Mouse (Mus musculus): ENCODE results near the gene Tymp. TPM values are rescaled to one million over a fixed set of nuclear protein-coding genes. Genes with fewer than 3 reads are reported as not detected.

Gene Tymp
- total RNA-seq, 1 experiment: 0.94 TPM

- 0 out of 2 replicates have a peak, but pooled peaks cover 1% of the 10 kb centered on the region for H3K9me3 ChIP-seq (ENCODE audit: control insufficient read depth, insufficient read depth, low read depth, low read length)
- H3K4me1 ChIP-seq (ENCODE audit: control insufficient read depth in 2 of 2, insufficient read depth in 2 of 2, low read length in 2 of 2, poor library complexity in 1 of 2): 0 out of 4 replicates have a peak, but pooled peaks cover 0 to 4% of the 10 kb centered on the region in 2 experiments
- peak overlapping the region in 1 of 2 experiments; percentile 68; a peak in 2 of 4 replicates for H3K4me3 ChIP-seq (ENCODE audit: insufficient read depth in 1 of 2, low read depth in 1 of 2, low read length in 2 of 2, poor library complexity in 1 of 2, severe bottlenecking in 1 of 2)
- H3K36me3 ChIP-seq (ENCODE audit: control insufficient read depth, insufficient read depth, low read length, poor library complexity, severe bottlenecking): no peaks in the 10 kb centered on the region
- no peak for DNase-seq (ENCODE audit: low read depth, low spot score)
- no peak overlapping the region for H3K9ac ChIP-seq (ENCODE audit: insufficient read depth, low read depth, low read length, poor library complexity, severe bottlenecking)
- no peak overlapping the region for H3K27ac ChIP-seq (ENCODE audit: insufficient read depth, low read depth, low read length, poor library complexity, severe bottlenecking)
- TF ChIP-seq ZC3H11A (IDR thresholded peaks at IDR 0.05; ENCODE audit: borderline replicate concordance, low read depth, low read length) (no peak), ZNF384 (IDR thresholded peaks at IDR 0.05; ENCODE audit: low read depth, low read length) (no peak), HCFC1 (IDR thresholded peaks at IDR 0.05; ENCODE audit: borderline replicate concordance, insufficient read depth, low read length) (no peak), MAFK (IDR thresholded peaks at IDR 0.05; ENCODE audit: insufficient read depth, low read depth, low read length) (no peak), CHD2 (IDR thresholded peaks at IDR 0.05; ENCODE audit: low read depth, low read length) (no peak)
- in situ Hi-C loops (cut with MboI; ENCODE audit: low sequenced_read_pairs in 2 of 2, unreplicated experiment in 2 of 2): no loop called here
These were observed 41.9 kb downstream of the Tymp start for GRCm38 (mm10) chr15:89334774-89335537.

- no peak for TF ChIP-seq CHD2 (IDR thresholded peaks at IDR 0.05; ENCODE audit: low read depth, low read length)
- no peak for TF ChIP-seq MAFK (IDR thresholded peaks at IDR 0.05; ENCODE audit: insufficient read depth, low read depth, low read length)
- TF ChIP-seq ZNF384 (IDR thresholded peaks at IDR 0.05; ENCODE audit: low read depth, low read length): no peak
- no peak for TF ChIP-seq ZC3H11A (IDR thresholded peaks at IDR 0.05; ENCODE audit: borderline replicate concordance, low read depth, low read length)
- TF ChIP-seq HCFC1 (IDR thresholded peaks at IDR 0.05; ENCODE audit: borderline replicate concordance, insufficient read depth, low read length): no peak
- Histone ChIP-seq H3K4me3 (ENCODE audit: insufficient read depth in 1 of 2, low read depth in 1 of 2, low read length in 2 of 2, poor library complexity in 1 of 2, severe bottlenecking in 1 of 2) (peak within 1 kb of the TSS in 1 of 2 experiments; percentile 68; a peak in 1 of 4 replicates), H3K9ac (ENCODE audit: insufficient read depth, low read depth, low read length, poor library complexity, severe bottlenecking) (no peak within 1 kb of the TSS), H3K27ac (ENCODE audit: insufficient read depth, low read depth, low read length, poor library complexity, severe bottlenecking) (no peak within 1 kb of the TSS), H3K4me1 (ENCODE audit: control insufficient read depth in 2 of 2, insufficient read depth in 2 of 2, low read length in 2 of 2, poor library complexity in 1 of 2) (0 out of 4 replicates have a peak, but pooled peaks cover 0 to 4% of the 10 kb centered on the region in 2 experiments), H3K9me3 (ENCODE audit: control insufficient read depth, insufficient read depth, low read depth, low read length) (0 out of 2 replicates have a peak, but pooled peaks cover 1% of the 10 kb centered on the region), H3K36me3 (ENCODE audit: control insufficient read depth, insufficient read depth, low read length, poor library complexity, severe bottlenecking) (no peaks in the 10 kb centered on the region)
- in situ Hi-C loops (cut with MboI; ENCODE audit: low sequenced_read_pairs in 2 of 2, unreplicated experiment in 2 of 2): no loop called here
- no peak for DNase-seq (ENCODE audit: low read depth, low spot score)
These were observed 42.6 kb downstream of the Tymp start, which contains the start of gene Miox for GRCm38 (mm10) chr15:89334271-89334670. Gene Miox, plus strand, starts transcription at chr15:89334398.

DNA sequence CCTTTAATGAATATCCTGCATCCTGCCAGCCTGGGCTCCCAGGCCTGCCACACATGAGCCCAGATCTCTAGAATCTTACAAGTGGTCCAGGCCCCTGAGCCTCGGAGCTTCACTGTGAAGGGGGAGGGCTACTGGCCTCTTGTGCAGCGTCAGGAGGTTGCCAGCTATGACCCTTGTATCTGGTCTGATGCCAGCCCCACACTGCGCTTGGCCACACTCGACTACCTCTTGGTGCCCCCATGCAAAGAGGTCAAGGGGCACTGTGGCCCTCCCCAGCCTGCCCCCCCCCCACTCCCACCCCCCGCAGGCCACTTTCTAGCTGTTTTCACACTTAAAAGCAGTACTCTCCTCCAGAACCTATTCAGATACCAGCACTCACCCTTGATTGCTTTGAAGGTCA lies 50.4 kb downstream of the Tymp start:
- Histone ChIP-seq H3K4me3 (ENCODE audit: insufficient read depth in 1 of 2, low read depth in 1 of 2, low read length in 2 of 2, poor library complexity in 1 of 2, severe bottlenecking in 1 of 2) (no peak overlapping the region), H3K4me1 (ENCODE audit: control insufficient read depth in 2 of 2, insufficient read depth in 2 of 2, low read length in 2 of 2, poor library complexity in 1 of 2) (peaks cover 0 to 4% of the 10 kb centered on the region in 2 experiments; a peak in 1 of 4 replicates), H3K36me3 (ENCODE audit: control insufficient read depth, insufficient read depth, low read length, poor library complexity, severe bottlenecking) (peaks cover 2% of the 10 kb centered on the region; the same call in 1 of the 2 replicates), H3K9ac (ENCODE audit: insufficient read depth, low read depth, low read length, poor library complexity, severe bottlenecking) (no peak overlapping the region), H3K27ac (ENCODE audit: insufficient read depth, low read depth, low read length, poor library complexity, severe bottlenecking) (no peak overlapping the region), H3K9me3 (ENCODE audit: control insufficient read depth, insufficient read depth, low read depth, low read length) (no peaks in the 10 kb centered on the region)
- no peak for DNase-seq (ENCODE audit: low read depth, low spot score)
- in situ Hi-C loops (cut with MboI; ENCODE audit: low sequenced_read_pairs in 2 of 2, unreplicated experiment in 2 of 2): no loop called here
- TF ChIP-seq ZNF384 (IDR thresholded peaks at IDR 0.05; ENCODE audit: low read depth, low read length): no peak
- no peak for TF ChIP-seq ZC3H11A (IDR thresholded peaks at IDR 0.05; ENCODE audit: borderline replicate concordance, low read depth, low read length)
- no peak for TF ChIP-seq HCFC1 (IDR thresholded peaks at IDR 0.05; ENCODE audit: borderline replicate concordance, insufficient read depth, low read length)
- TF ChIP-seq MAFK (IDR thresholded peaks at IDR 0.05; ENCODE audit: insufficient read depth, low read depth, low read length): no peak
- no peak for TF ChIP-seq CHD2 (IDR thresholded peaks at IDR 0.05; ENCODE audit: low read depth, low read length)

DNA sequence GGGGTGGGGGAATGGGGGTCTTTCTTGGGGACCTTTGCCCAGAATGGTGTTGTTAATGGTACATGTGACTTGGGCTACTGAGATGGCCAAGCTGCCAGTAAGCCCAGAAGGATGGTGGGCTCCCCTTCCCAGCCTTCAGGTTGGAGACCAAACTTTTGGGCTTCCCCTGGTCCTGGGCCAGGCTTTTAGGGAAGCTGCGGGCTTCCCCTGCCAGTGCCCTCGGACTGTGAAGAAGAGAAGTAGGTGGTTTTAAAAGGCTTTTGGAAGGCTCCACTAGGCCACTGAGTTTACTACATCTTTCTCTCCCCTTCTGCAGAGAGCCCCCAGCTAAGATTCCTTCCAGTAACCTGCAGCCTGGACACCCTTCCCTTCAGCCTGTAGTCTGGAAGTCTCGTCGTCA lies 53.2 kb downstream of the Tymp start:
- TF ChIP-seq CHD2 (IDR thresholded peaks at IDR 0.05; ENCODE audit: low read depth, low read length): no peak
- TF ChIP-seq ZNF384 (IDR thresholded peaks at IDR 0.05; ENCODE audit: low read depth, low read length): no peak
- no peak for TF ChIP-seq HCFC1 (IDR thresholded peaks at IDR 0.05; ENCODE audit: borderline replicate concordance, insufficient read depth, low read length)
- TF ChIP-seq MAFK (IDR thresholded peaks at IDR 0.05; ENCODE audit: insufficient read depth, low read depth, low read length): no peak
- TF ChIP-seq ZC3H11A (IDR thresholded peaks at IDR 0.05; ENCODE audit: borderline replicate concordance, low read depth, low read length): no peak
- Histone ChIP-seq H3K4me3 (ENCODE audit: insufficient read depth in 1 of 2, low read depth in 1 of 2, low read length in 2 of 2, poor library complexity in 1 of 2, severe bottlenecking in 1 of 2) (peak overlapping the region; percentile 69 to 72), H3K9ac (ENCODE audit: insufficient read depth, low read depth, low read length, poor library complexity, severe bottlenecking) (peak overlapping the region; percentile 65; the same call in 1 of the 2 replicates), H3K4me1 (ENCODE audit: control insufficient read depth in 2 of 2, insufficient read depth in 2 of 2, low read length in 2 of 2, poor library complexity in 1 of 2) (peaks cover 0 to 6% of the 10 kb centered on the region in 2 experiments; a peak in 1 of 4 replicates), H3K36me3 (ENCODE audit: control insufficient read depth, insufficient read depth, low read length, poor library complexity, severe bottlenecking) (peaks cover 2% of the 10 kb centered on the region; the same call in 1 of the 2 replicates), H3K9me3 (ENCODE audit: control insufficient read depth, insufficient read depth, low read depth, low read length) (no peaks in the 10 kb centered on the region), H3K27ac (ENCODE audit: insufficient read depth, low read depth, low read length, poor library complexity, severe bottlenecking) (no peak overlapping the region)
- in situ Hi-C loops (cut with MboI; ENCODE audit: low sequenced_read_pairs in 2 of 2, unreplicated experiment in 2 of 2): no loop called here
- no peak for DNase-seq (ENCODE audit: low read depth, low spot score)
